Mouse (Mus musculus) embryo, embryonic 9.5 days (tissue): Measurements from ENCODE around the gene Tmem52.
A peak's percentile ranks its signal among the peaks of the same experiment; 100 is the strongest.
"Not testable (repeated sequence)": the region's sequence is repeated elsewhere in the genome, so short reads cannot be mapped to it uniquely, and the experiment has no call there.

Source experiments
- DNase-seq: peaks from one replicate; pipeline ENCODE4 v3.0.0-alpha.2; 2017; ENCODE audit errors: extremely low spot score

Tmem52 gene

GRCm38 (mm10) chr4:155468952-155469351, at the start of gene Tmem52:
Gene Tmem52 (plus strand): TSS chr4:155469114.
- DNase-seq: no peak

GRCm38 (mm10) chr4:155420137-155420536, 48.8 kb upstream of the Tmem52 start:
- no peak for DNase-seq

GRCm38 (mm10) chr4:155421412-155422370, 47.2 kb upstream of the Tmem52 start:
- not testable (repeated sequence) for DNase-seq

DNA sequence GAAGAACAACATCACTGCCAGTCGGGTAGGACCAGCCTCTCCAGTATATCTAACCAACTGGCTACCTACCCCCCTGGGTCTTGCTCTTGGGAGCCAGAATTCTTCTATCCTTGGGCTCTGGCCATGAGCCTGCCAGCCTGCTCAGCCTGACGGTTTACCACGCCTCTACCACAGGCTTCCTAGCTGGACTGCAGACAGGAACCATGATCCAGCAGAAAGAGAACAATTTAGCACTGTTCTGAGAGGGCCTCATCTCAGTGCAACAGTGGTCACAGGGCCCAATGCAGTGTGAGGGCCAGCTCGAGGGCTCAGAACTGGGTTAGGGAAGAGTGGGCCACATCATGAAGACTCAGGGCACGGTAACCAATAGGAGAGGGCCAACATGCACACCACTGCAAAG, 44.9 kb upstream of the Tmem52 start:
- no peak for DNase-seq

- DNase-seq: no peak
Measured at GRCm38 (mm10) chr4:155426272-155426671, 42.6 kb upstream of the Tmem52 start.

DNA sequence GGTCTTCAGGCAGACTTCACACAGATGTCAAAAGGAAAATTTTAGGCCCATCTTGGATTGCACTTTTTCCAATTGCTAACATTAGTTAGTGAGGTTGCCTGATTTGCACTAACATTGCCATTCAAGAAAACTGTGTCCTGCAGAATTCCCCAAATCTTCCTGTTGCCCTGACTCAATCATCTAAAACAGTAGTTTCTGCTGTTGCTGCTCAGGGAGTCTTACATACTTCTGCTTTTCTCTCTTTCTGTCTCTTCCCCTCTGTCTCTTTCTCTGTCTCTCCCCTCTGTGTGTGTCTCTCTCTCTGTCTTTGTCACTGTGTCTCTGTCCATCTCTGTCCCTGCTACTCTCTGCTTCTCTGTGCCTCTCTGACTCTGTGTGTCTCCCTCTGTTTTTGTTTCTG, 40.5 kb upstream of the Tmem52 start:
- DNase-seq: no peak

- no peak for DNase-seq
Measured at GRCm38 (mm10) chr4:155429202-155429601, 39.7 kb upstream of the Tmem52 start.

GRCm38 (mm10) chr4:155432358-155432757, 36.6 kb upstream of the Tmem52 start:
- DNase-seq: no peak

DNA sequence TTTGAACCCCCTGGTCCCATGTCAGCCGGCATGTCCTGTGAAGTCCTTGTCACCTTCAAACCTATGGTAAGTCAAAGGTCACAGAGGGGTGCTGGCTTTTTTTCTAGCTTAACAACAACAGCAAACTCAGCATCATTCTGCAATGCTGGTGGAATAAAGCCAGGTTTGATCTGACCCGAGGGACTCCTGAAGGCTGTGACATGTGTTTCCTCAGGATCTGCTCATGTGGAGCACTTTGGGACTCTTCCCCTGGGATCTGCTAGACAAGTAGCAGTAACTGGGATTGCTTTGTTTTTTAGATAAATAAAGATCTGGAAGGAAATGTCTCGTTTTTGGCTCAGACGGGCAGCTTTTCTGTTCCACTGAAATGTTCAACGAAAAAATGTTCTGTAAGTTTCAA, 34.9 kb upstream of the Tmem52 start:
- no peak for DNase-seq

GRCm38 (mm10) chr4:155442808-155443207, 26.1 kb upstream of the Tmem52 start:
- DNase-seq: no peak

DNA sequence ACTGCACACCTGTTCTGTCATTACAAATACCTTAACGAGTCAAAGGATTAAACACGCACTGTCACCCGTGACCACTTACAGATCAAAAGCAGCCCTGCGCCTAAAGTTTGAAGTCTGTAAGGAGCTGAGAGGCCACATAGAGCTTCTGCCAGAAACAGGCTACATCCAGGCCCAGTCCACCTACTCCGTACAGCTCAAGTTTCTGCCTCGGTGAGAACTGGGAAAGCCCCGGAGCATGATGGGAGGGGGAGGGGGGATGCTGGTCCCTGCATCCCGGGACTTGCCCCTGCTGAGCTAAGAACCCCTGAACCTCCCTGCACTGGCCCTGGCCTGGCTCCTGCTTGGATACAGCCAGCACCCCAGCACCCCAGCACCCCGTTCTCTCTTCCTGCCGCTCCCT, 17.3 kb upstream of the Tmem52 start:
- peak; percentile 39 for DNase-seq

DNA sequence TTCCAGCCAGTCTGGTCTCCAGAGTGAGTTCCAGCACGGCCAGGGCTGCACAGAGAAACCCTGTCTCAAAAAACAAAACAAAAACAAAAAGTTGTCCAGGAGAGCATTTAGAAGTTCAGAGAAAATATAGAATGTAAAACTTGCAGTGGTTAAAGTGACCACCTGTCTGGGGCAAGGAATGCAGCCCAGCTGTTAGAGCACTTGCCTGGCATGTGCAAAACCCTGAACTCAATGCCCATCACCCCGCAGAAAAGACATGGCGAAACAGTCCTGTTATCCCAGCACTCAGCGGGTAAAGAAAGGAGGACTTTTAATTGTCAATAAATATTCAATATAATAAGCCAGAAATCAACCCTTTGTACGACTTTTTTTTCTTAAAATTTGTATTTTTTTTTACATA, 10.3 kb upstream of the Tmem52 start:
- DNase-seq: no peak

GRCm38 (mm10) chr4:155463050-155463449, 5.9 kb upstream of the Tmem52 start:
- no peak for DNase-seq

- no peak for DNase-seq
Measured at GRCm38 (mm10) chr4:155463611-155464010, 5.3 kb upstream of the Tmem52 start.

- no peak for DNase-seq
Measured at GRCm38 (mm10) chr4:155464061-155464460, 4.9 kb upstream of the Tmem52 start.

GRCm38 (mm10) chr4:155465607-155466006, 3.3 kb upstream of the Tmem52 start:
- no peak for DNase-seq

- no peak for DNase-seq
Measured at GRCm38 (mm10) chr4:155466080-155466479, 2.8 kb upstream of the Tmem52 start.

DNA sequence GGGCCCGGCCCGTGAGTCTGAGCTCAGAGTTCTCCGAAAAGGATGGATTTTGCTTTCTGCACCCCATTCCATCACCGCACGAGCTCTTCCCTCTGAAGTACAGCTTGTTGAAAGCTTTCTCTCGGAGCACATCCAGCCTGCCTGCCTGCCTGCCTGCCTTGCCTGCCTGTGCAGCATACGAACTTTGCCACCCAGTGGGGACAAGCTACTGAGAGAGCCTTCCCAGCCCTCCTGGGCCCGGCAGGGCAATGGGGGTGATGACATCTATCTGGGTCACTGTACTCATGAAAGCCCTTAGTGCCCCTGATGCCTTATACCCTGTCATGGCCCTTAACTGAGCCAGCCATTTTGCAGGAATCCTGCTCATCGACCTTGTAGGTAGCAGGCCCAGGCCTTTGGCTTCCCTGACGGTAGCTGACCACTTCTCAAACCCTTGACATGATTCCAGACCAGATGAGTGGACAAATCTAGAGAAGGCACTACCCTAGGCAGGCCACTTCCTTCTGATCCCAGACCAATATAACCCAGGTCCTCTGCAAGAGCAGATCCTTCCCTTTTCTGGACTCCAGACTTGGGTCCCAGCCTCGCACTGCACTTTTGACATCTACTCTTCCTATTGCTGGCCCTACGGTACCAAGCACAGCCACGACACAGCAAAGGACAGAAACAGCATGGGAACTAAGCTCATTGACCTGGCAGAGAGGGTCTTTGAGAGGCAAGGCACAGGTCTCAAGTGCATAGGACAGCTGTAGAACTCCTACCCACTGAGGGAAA, 1.5 kb upstream of the Tmem52 start:
- no peak for DNase-seq

GRCm38 (mm10) chr4:155469590-155470262, 812 bp downstream of the Tmem52 start:
- no peak for DNase-seq

DNA sequence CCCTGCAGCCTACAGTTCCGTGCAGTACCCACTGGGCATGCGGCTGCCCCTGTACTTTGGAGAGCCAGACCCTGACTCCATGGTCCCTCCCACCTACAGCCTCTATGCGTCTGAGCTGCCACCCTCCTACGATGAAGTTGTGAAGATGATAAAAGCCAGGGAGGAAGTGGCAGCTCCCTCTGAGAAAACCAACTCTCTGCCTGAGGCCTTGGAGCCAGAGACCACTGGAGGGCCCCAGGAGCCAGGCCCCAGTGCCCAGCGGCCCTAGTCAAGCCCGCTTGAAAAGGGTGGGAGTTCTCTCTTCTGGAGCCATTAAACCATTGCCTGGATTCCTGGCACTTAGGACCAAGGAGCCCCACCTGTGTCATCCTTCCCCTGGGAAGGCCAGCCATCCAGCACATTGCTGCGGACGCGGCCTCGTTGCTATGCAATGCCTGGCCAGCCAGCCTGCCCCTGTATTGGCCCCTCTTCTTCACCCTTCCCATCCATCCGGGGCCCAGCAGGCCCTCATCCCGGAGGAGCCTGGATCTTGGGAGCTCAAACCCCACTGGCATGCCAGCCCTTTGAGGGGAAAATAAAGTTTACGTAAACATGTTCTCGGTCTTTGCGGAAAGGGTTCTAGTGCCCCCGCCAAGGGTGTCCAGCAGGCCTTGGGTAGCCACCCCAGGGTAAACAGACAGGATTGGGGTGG, 1.5 kb downstream of the Tmem52 start:
- no peak for DNase-seq

GRCm38 (mm10) chr4:155470997-155471396, 2.1 kb downstream of the Tmem52 start:
- no peak for DNase-seq

DNA sequence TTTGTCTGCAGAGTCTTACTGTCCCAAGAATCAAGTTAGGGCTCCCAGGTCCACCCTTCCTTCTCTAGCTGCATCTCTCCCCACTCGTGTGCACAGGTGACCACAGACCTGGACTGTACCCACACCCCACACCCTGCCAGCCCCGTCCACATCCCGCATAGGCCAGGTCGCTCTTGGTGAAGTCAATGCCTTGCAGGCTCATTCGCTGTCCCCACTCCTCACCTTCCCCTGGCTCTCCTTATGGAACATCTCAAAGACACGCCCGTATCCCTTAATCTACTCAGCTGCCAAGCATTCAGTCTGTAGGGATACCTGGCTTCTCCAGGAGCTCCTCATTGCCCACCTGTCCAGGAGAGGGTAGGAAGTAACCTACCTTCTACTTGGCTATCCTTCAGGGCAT, 2.5 kb downstream of the Tmem52 start:
- no peak for DNase-seq
